Mouse (Mus musculus) liver, adult (tissue): ENCODE results near the gene Nxpe2.

Source experiments
- GATA4 ChIP-seq: IDR thresholded peaks from 2 replicates; pipeline ENCODE4 v1.6.1; 2014; ENCODE audit warnings: mild to moderate bottlenecking, low read length; ENCODE audit not compliant: insufficient replicate concordance

Nxpe2 gene

DNA sequence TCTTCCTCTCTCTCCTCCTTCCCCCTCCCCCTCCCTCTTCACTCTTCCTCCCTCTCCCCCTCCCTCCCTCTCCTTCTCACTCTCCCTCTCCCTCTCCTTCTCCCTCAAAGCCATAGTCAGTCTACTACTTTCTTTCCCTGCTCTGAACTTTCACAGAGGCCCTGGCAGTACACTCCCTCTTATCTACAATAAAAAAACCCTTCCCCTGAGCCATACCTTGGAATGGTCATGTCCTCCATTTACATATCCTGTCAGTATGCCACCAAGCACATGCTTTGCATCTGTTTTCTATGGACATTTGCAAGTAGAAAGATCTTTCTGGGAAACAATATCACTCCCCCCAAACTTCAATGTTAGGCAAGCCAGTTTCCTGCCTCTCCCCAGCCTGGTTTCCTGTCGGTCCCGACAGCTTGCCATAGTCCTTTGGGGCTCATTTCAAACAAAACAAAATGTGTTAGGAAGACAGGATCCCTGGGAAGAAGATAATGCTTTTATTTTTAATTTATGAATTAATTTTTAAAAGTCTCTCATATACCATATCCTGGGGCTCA lies at the start of gene Nxpe2:
TSS of gene Nxpe2 (minus strand) at position 307 of the 551 bp plus-strand sequence.
- no peak for TF ChIP-seq GATA4

DNA sequence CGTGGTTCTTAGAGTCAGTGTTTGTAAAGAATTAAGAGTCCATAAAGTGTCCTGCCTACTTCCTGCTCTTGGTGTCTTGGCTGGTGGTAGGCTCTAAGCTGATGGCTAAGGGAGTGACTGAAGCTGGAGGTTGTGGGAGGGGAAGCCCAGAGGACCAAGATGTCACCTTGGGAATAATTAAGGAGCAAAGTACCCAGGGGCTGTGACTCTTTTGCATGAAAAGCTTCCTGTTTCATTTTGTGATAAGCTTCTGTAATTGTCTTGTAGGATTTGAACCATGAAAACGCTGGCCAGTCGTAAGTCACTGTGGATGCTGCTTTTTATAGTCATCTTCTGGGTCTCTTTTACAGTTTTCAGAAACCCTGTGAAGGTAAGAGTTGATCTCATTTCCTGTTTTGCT lies 36.7 kb upstream of the Nxpe2 start:
- TF ChIP-seq GATA4, result no peak

DNA sequence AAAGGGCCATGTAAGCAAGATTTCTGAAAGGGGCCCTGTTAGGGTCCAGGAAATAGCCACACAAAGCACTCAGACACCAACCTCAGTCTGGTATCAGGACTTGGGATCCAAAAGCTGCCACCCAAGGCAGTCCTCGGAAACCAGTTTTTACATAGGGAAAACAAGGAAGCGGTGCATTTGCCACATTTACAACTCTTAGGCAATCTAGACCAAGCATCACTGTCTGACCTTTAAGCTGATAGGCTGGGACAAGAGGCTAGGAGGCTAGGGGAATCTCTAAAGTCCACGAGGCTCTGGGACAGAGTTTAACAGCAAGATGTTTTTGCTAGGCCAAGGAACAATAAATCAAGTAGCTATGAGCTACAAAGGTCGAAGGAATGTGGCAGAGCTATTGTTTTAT lies 35.2 kb upstream of the Nxpe2 start:
- TF ChIP-seq GATA4, result no peak

DNA sequence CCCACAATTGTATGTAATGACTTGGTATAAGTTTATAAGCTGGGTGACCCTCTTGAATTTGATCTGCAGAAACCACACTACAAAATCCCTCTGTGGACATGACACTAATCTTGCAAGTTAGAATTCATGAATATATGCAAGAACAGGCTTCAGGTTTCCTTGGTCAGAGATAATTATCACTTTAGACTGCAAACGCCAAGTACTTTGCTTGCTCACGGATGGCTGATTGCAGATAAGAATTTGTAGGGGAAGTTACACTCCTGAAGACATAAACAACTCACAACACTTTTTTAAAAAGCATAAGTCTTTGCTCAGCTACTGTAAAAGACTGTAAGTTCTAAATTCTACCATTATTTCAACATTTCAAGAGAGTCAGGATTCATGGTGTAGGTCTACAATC lies 21.1 kb upstream of the Nxpe2 start:
- TF ChIP-seq GATA4, result no peak

DNA sequence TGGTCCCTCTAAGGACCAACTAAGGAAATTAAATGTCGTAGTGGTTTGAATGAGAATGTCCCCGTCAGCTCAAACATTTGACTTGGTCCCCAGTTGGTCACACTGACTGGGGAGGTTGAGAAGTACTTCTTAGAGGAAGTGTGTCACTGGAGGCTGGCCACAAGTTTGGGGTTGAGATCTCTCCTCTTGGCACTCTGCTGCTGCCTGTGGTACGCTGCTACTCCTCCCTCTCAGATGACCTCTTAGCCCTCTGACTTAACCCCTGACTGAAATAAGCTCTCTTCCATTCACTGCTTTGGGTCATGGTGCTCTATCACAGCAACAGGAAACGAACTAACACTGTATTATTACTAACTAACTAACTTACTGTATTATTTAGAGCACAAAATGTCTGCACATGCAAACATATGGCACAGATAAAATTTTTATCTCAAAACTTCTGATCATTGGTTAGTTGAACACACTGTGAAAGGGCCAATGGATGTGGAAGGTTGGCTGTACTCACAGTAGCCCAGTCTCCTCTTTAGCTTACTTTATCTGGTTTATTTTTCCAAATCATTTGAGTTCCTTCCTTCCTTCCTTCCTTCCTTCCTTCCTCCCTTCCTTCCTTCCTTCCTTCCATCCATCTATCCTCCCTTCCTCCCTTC lies 20.1 kb upstream of the Nxpe2 start:
- no peak for TF ChIP-seq GATA4

DNA sequence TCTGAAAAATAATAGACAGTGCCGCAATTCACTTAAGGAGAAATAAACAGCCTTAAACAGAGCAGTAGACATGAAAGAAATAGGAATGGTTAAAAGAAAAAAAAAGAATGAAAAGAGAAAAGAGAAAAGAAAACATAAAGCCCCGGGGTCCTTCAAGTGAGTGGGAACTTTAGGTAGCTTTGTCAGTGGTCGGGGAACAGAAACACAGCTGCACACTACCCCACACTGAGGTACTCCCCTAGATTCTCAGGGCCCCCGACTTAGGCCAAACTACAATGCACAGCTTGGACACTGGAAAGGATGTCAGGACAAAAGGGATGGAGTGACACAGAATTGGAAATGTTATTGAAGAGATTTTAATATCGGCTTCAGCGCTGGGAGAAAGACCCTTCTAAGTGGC lies 9.5 kb upstream of the Nxpe2 start:
- TF ChIP-seq GATA4, result no peak

DNA sequence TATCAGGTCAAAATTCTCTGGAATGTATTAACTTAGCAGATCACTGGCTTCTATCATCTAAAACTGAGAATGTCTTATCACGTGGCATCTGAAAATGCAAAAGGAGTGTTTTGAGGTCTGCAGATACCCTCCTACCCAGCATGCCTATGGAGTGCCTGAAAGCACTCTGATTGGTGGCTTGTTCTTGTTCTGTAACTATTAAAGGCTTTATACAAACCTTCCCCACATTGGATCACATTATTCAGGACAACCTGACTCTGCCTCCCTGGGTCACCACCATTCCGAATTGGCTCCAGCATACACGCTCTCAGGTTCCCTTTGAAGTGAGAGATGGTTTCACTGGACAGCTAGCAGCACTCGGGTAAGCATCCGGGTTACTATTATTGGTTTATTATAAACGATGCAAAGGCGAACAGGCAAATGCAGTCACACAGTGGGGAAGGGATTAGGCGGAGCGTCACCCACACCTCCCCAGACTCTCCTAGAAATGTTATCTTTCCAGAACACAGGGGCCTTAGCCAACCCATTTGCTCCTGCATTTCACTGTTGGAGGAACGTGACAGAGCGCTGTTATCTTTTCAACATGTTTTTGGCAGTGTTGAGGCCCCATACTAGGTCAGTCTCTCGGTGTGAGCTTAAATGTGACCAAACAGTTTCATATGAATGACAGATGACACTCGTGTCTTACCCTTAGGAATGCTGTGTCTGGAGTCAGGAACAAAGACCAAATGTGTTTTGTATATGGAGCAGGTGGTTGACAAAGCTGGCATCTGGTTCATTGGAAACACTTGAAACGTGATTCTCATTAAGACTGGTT lies 8.8 kb upstream of the Nxpe2 start:
- no peak for TF ChIP-seq GATA4

DNA sequence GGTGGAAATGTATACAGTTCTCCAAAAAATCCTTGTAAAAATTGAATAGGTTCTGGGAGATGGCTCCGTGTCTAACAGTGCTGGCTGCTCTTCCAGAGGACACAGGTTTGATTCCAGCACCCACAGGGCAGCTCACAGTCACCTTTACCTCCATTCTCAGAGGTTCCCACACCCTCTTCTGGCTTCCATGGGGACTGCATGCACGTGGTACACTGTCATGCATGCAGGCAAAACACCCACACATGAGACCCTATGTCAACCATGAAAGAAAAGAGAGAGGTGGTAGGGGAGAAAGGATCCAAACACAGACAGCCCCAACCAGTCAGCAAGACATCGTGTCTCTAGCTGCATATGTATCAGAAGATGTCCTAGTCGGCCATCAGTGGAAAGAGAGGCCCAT lies 7.6 kb upstream of the Nxpe2 start:
- TF ChIP-seq GATA4, result no peak

DNA sequence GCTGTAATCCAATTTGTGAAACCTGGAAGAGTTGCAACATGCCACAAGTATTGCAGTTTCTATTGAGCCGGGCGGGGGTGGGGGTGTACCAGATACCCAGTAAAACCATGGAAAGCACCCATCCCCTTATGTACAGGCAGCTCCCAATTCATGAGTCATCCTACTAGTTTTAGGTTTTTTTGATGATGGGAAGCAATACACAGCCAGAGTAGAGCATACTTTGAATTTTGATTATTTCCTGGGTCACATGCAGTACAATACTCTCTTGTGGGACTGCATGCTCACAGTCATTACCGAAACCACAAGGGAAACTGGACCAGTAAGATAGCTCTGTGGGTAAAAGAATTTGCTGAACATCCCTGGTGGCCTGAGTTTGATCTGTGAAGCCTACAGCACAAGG lies 3.8 kb upstream of the Nxpe2 start:
- TF ChIP-seq GATA4, result no peak

DNA sequence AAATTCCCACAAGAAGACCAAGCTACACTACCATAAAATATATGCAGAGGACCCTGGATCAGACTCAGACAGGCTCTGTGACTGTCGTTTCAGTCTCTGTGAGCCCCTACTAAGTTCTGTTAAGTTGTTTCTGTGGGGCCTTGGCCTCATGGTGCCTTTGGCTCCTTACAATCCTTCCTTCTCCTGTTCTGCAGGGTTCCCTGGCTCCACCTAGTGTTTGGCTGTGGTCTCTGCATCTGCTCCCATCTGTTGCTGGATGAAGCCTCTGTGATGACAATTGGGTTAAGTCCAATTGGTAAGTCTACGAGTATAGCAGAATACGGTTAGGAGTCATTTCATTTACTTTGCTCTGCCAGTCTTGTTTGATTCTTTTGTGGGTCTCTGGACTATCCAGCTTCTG lies 1.5 kb upstream of the Nxpe2 start:
- no peak for TF ChIP-seq GATA4

DNA sequence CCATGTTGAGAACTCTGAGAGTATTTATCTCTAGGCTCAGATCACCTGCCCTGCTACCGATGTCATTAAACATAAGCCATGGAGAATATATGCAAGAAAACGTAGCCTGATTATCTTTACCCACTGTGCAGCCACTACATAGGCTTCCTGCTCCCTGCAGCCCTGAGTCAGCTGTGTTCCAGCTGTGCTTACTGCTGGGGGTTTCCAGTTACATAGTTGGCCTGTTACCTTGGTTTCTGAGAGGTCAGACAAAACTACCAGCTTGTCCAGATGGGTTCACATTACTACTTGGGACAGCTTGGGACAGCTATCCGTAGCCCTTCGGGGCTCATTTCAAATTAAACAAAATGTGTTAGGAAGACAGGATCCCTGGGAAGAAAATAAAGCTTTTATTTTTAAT lies 868 bp upstream of the Nxpe2 start:
- no peak for TF ChIP-seq GATA4

DNA sequence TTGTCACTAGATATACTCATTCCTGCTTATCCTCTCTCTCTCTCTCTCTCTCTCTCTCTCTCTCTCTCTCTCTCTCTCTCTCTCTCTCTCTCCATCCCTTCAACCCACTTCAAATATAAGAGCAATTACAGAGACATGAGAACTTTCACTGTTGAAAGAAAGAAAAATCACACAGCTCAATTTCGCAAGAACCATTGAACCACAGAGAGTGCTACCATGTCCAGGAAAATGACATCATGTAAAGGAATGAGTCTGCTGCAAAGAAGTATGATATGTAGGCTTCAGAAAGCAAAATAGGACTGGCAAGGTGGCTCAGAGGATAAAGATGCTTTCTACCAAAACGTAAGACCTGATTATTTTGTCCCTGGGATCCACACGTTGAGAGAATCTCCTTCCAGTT lies 7.4 kb downstream of the Nxpe2 start:
- TF ChIP-seq GATA4, result no peak

DNA sequence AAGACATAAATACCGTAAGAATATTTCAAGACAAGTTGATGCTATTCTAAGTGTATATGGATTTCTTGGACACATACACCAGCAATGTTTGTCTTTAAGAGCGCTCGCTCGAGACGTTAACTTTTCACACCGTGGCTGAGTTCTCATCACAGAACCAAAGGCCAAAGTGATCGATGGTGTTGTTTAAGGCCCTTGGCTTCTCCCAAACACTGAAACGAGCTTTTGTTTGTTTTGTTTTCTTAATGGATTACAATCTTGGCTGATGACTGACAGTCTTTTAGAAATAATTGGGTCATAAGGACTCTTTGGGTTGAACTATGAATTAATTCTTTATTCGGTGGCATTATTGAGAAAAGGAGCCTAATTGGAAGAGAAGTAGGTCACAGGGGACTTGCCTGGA lies 7.8 kb downstream of the Nxpe2 start:
- TF ChIP-seq GATA4, result no peak

DNA sequence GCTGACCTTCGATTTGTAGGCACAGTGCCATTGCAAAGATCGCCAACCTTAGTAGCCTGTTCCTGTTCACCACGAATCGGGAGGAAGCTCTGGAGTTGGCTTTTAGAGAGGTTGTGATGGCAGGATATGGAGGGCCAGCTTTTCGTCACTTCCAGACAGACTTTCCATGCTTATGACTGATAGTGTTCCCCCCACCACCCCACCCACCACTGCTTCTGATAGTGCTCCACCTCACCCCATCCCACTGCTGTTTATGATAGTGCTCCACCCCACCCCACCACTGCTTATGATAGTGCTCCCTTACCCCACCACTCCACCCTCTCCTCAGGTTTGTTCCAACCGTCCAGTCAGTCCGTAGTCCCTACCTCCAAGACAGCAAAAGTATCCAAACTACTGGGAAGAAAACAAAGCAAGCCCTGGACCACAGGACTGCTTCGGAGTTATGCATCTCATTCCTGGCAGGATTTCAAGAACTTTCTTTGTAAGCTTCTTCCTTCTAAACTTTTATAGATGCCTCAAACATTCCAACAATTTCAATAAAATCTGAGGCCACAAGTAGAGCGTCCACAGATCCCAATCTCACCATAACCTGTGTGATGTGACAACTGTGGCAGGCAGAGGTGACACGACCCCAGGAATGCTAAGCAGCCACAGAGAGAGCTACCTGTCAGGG lies 12.4 kb downstream of the Nxpe2 start:
- no peak for TF ChIP-seq GATA4

DNA sequence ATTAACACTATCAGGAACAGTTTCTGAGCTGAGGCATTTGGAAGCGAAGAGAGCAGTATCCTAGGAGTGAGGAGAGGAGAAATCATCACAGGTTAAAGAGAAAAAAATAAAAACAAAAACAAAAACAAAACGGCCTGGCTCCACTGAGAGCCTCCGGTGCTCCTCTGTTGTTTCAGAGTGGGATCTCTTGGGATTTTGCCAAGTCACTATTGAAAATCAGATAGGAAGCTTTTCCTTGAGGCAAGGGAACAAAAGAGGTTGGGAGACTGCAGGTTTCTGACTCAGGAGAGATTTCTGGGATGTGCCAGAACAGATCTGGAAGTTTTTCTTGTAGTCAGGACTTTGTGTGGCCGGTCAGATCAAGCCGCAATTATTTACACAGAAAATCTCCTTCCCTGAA lies 13.7 kb downstream of the Nxpe2 start:
- no peak for TF ChIP-seq GATA4

DNA sequence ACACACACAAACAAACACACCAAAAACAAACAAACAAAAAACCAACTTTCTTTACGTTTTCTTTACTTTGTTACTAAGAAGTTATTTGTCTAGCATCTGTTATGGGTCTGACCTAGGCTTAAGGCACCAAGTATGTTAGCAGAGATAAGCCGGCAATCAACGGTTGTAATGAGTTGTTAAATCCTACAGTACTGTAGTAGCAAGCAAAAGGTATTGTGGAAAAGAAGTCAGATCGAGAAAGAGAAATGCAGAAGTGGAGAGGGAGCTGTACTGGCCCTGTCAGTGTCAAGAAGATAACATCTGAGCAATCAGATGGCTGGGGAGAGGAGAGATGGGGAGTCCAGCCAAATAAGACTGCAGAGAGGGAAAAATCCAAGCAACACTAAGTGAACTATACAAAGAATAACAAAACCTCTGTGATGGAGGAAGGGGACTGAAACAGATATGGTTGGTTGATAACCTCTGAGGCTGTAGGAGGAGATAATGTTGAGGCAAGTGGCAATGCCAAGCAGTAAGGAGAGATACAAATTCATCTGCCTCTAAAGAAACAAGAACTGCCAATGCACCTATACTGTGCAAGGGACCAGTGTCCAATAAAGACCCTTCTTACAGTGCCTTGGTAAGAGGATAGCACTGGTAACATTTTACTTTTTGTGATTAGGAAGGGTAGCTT lies 14.3 kb downstream of the Nxpe2 start:
- TF ChIP-seq GATA4, result no peak

DNA sequence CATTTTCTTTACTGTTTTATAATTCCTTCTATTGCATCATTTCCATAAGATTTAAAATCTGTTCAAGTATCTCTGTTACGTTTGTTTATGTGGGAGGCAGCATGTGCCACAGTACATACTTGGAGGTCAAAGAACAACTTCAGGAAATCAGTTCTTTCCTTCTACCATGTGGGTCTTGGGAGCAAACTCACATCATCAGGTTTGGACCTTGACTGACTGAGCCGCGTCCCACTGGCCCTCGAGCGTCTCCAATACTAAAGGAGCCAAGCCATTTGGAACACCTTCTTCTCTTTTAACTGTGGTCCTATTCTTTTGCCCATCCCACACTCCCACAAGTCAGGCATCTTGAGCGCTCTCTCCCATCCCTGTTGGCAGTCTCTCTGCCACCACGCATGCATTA lies 23.7 kb downstream of the Nxpe2 start:
- TF ChIP-seq GATA4, result no peak
